Mouse (Mus musculus) intestine, embryonic 14.5 days (tissue): Measurements from ENCODE around the gene Alx3. TPM values are rescaled to one million over a fixed set of nuclear protein-coding genes. Genes with fewer than 3 reads are reported as not detected.

Experiments used
- ATAC-seq: fragments of 200-750 bp; cut with Nextera tagmentation; replicated peaks from 2 replicates; pipeline ENCODE4 v1.8.0; 2017; ENCODE audit warnings: low read depth, moderate number of reproducible peaks, moderate TSS enrichment, moderate library complexity; ENCODE audit not compliant: low FRiP score, low TSS enrichment
- DNase-seq: peaks from one replicate; pipeline ENCODE4 v3.0.0-alpha.2; 2018; ENCODE audit warnings: low spot score
- H3K27ac ChIP-seq: fragments of 300-500 bp; sonication (generic); 2 replicates; pipeline ENCODE4 v1.5.1; 2014; ENCODE audit warnings: low read depth, mild to moderate bottlenecking, control low read depth
- H3K27me3 ChIP-seq: fragments of 300-500 bp; sonication (generic); replicated peaks from 2 replicates; pipeline ENCODE4 v1.6.1; 2014; ENCODE audit warnings: low read length, control low read depth; ENCODE audit not compliant: control insufficient read depth, insufficient read depth
- H3K36me3 ChIP-seq: fragments of 300-500 bp; sonication (generic); 2 replicates; pipeline ENCODE4 v1.6.1; 2014; ENCODE audit warnings: low read length, control low read depth; ENCODE audit not compliant: control insufficient read depth, insufficient read depth
- H3K4me1 ChIP-seq: fragments of 300-500 bp; sonication (generic); replicated peaks from 2 replicates; pipeline ENCODE4 v1.6.1; 2014; ENCODE audit warnings: low read length, control low read depth, mixed read lengths; ENCODE audit not compliant: control insufficient read depth, insufficient read depth
- H3K4me2 ChIP-seq: fragments of 300-500 bp; sonication (generic); 2 replicates; pipeline ENCODE4 v1.6.1; 2014; ENCODE audit warnings: low read length
- H3K4me3 ChIP-seq: fragments of 300-500 bp; sonication (generic); 2 replicates; pipeline ENCODE4 v1.5.1; 2014; ENCODE audit warnings: low read depth, low read length, control low read depth, mixed read lengths
- H3K9ac ChIP-seq: fragments of 300-500 bp; sonication (generic); 2 replicates; pipeline ENCODE4 v1.6.1; 2014; ENCODE audit warnings: mild to moderate bottlenecking, low read length
- H3K9me3 ChIP-seq: fragments of 300-500 bp; sonication (generic); 2 replicates; pipeline ENCODE4 v1.6.1; 2016; ENCODE audit warnings: low read length, control low read depth; ENCODE audit not compliant: control insufficient read depth
- WGBS: fragments of 180-500 bp; shearing (Covaris S2); extraction: QIAGEN DNeasy Blood & Tissue Kit; methylation state at CpG from one replicate; pipeline ENCODE4 v1.1.7; 2014; 5-methylcytosine and 5-hydroxymethylcytosine counted together
- polyA plus RNA-seq: library from polyadenylated mRNA; unstranded; fragments of >200 nt; fragmentation: Nextera tagmentation; extraction: Ambion mirVana; gene quantifications from 2 replicates; pipeline ENCODE4 v1.2.1, GENCODE M21; 2014

Gene Alx3
- polyA plus RNA-seq, 1 experiment from 2014 or later = not detected

DNA sequence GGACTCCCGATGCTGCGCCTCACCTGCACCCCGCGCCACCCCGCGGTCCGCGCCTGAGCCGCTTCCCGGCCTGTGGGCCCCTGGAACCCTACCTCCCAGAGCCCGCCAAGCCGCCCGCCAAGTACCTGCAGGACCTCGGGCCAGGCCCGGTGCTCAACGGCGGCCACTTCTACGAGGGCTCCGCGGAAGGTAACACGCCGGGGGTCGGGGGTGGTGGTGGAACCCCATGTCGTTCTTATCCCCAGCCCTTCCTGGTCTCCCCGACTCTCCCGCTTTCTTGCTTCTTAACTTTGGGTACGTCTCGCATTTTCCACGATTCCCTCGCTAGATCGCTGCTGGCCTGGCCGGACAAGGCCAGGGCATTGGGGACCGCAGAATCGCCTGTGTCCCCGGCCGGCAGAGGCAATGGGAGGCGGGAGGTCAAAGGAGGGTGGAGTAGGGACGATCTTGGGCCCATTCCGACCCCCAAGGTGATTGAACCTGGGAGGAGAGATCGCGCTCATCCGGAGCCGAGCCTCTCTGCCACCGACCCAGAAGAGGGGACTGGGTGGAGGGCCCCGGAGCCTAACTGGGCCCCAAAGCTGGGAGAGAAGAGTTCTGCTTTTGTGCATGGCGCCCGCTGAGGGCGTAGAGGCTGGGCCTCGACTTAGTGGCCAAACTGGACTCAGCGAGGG lies 570 bp downstream of the Alx3 start:
- DNase-seq (peak; percentile 83), ATAC-seq (peak; percentile 55)
- H3K9ac ChIP-seq = no peak overlapping the region
- peaks cover 4% of the 10 kb centered on the region for H3K4me1 ChIP-seq
- 1% methylated on average over 46 of the region's 50 CpGs for WGBS
- no peaks in the 10 kb centered on the region for H3K36me3 ChIP-seq
- peaks cover 93% of the 10 kb centered on the region for H3K27me3 ChIP-seq
- H3K4me2 ChIP-seq = peak overlapping the region; percentile 57
- H3K27ac ChIP-seq = no peak overlapping the region
- peak overlapping the region; percentile 31 for H3K4me3 ChIP-seq
- H3K9me3 ChIP-seq = no peaks in the 10 kb centered on the region

- H3K4me1 ChIP-seq = peaks cover 4% of the 10 kb centered on the region
- peak; percentile 85 for DNase-seq
- no peak for ATAC-seq
- 1% methylated on average over 34 of the region's 34 CpGs for WGBS
- peaks cover 96% of the 10 kb centered on the region for H3K27me3 ChIP-seq
- no peaks in the 10 kb centered on the region for H3K36me3 ChIP-seq
- H3K4me3 ChIP-seq = 0 out of 2 replicates have a peak overlapping the region, but pooled peaks have one; percentile 31
- no peak overlapping the region for H3K9ac ChIP-seq
- H3K27ac ChIP-seq = no peak overlapping the region
- H3K4me2 ChIP-seq = no peak overlapping the region
- H3K9me3 ChIP-seq = no peaks in the 10 kb centered on the region
Measured at GRCm38 (mm10) chr3:107595938-107596461, 1.2 kb downstream of the Alx3 start.

DNA sequence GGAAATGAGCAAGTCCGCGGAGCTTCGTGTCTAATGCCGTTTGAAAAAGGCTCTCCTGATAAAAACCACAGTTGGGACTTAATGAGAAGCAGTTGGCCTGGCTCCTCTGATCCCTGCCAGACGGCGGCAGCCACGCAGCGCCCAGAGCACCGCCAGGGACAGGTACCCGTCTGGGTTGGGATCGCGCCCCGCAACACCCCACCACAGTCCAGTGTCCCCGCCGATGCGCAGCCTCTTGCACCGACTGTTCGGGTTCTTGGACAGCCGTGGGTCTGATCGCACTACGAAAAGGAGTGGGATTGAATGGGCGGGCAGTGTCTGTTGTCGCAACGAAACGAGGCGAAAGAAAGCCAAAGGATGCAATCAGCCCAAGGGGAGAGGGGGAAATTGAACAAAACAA lies 1.7 kb downstream of the Alx3 start:
- WGBS = under 1% methylated on average over 26 of the region's 26 CpGs

GRCm38 (mm10) chr3:107597134-107597533 lies 2.3 kb downstream of the Alx3 start:
- no peaks in the 10 kb centered on the region for H3K36me3 ChIP-seq

More for the DNA sequence above, 1.7 kb downstream of the Alx3 start:
- no peak overlapping the region for H3K27ac ChIP-seq
- H3K9me3 ChIP-seq = no peaks in the 10 kb centered on the region
- H3K4me2 ChIP-seq = no peak overlapping the region
- peaks cover 4% of the 10 kb centered on the region for H3K4me1 ChIP-seq
- DNase-seq (peak; percentile 91), ATAC-seq (no peak)
- no peak overlapping the region for H3K4me3 ChIP-seq
- no peaks in the 10 kb centered on the region for H3K36me3 ChIP-seq
- H3K27me3 ChIP-seq = peaks cover 97% of the 10 kb centered on the region
- H3K9ac ChIP-seq = no peak overlapping the region

DNA sequence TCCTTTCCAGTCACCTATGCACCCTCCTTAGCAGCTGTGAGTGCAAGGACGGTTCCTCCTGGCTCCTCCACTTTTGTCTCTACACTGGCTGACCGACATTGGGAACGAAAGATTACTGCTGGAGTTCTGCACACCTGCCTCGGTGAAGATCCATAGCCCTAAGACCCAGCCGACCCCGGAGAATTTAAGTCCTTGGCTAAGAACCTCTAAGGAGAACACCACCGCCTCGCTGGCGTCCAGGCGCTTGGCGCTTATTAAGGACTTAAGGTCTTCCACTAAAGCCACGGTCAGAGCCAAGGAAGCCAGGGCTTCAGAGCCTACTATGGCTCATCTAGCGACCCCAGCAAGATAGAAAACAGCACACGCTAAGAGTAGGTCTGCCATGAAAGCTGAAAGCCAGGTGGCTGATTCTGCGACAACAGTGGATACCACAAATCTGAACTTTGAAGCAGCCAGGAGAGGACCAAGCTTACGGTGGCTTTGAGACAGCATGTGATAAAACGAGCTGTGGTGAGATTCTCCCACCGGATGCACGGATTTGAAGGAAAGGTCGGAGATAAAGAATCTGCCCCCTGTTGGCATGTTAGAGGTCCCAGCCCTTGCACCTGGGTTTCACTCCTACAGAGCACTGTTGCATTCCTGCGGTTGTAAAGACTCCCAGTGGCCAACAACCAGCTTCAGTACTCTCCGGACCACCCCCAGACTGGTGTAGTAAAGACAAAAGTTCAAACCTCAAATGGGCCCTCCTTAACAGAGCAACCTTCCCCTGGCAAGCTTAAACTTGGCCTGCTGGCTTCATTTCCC lies 3.0 kb downstream of the Alx3 start:
- no peak overlapping the region for H3K9ac ChIP-seq
- peaks cover 86% of the 10 kb centered on the region for H3K27me3 ChIP-seq
- WGBS = 7% methylated on average over 22 of the region's 22 CpGs
- peaks cover 4% of the 10 kb centered on the region for H3K4me1 ChIP-seq
- DNase-seq (peak; percentile 75), ATAC-seq (no peak)
- no peak overlapping the region for H3K4me3 ChIP-seq
- no peaks in the 10 kb centered on the region for H3K9me3 ChIP-seq
- H3K4me2 ChIP-seq = no peak overlapping the region
- H3K27ac ChIP-seq = no peak overlapping the region
- H3K36me3 ChIP-seq = no peaks in the 10 kb centered on the region

More at GRCm38 (mm10) chr3:107597134-107597533, 2.3 kb downstream of the Alx3 start:
- Histone ChIP-seq H3K4me1 (peaks cover 4% of the 10 kb centered on the region), H3K9me3 (no peaks in the 10 kb centered on the region), H3K9ac (no peak overlapping the region), H3K4me2 (no peak overlapping the region), H3K4me3 (no peak overlapping the region), H3K27ac (no peak overlapping the region), H3K27me3 (peaks cover 93% of the 10 kb centered on the region)
- peak; percentile 66 for DNase-seq
- ATAC-seq = no peak
- WGBS = 1% methylated on average over 21 of the region's 24 CpGs

DNA sequence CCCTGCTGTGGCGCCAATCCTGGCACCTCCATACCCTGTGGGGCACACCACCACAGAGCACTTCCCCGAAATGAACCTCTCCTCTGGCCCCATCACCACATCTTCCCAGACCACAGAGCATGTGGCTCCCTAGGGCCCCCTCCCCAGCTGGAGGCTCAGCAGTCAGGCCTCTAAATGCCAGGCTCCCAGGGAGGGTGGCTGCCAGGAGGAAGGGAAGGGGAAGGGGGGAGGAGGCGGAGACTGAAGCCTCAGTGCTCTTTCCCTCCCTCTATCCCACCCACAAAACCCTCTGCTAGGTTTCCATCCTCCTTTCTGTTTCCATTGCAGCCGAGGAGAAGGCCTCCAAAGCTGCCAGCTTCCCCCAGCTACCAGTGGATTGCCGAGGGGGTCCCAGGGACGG lies 5.3 kb downstream of the Alx3 start:
- Histone ChIP-seq H3K4me2 (no peak overlapping the region), H3K9ac (no peak overlapping the region), H3K9me3 (no peaks in the 10 kb centered on the region), H3K4me1 (peaks cover 2% of the 10 kb centered on the region), H3K27me3 (peaks cover 66% of the 10 kb centered on the region), H3K4me3 (no peak overlapping the region), H3K36me3 (no peaks in the 10 kb centered on the region), H3K27ac (no peak overlapping the region)
- DNase-seq (no peak), ATAC-seq (no peak)
- WGBS = 33% methylated on average over 5 of the region's 6 CpGs

- 8% methylated on average over 4 of the region's 4 CpGs for WGBS
- peaks cover 17% of the 10 kb centered on the region for H3K27me3 ChIP-seq
- no peaks in the 10 kb centered on the region for H3K9me3 ChIP-seq
- no peaks in the 10 kb centered on the region for H3K4me1 ChIP-seq
- no peak overlapping the region for H3K4me3 ChIP-seq
- DNase-seq (peak; percentile 80), ATAC-seq (0 out of 2 replicates have a peak, but pooled peaks have one; percentile 38)
- H3K9ac ChIP-seq = no peak overlapping the region
- no peak overlapping the region for H3K4me2 ChIP-seq
- H3K36me3 ChIP-seq = no peaks in the 10 kb centered on the region
- H3K27ac ChIP-seq = no peak overlapping the region
Measured at GRCm38 (mm10) chr3:107605304-107605703, 10.5 kb downstream of the Alx3 start.

GRCm38 (mm10) chr3:107607221-107607620 lies 12.4 kb downstream of the Alx3 start:
- no peak overlapping the region for H3K4me3 ChIP-seq
- H3K4me2 ChIP-seq = no peak overlapping the region
- H3K4me1 ChIP-seq = no peaks in the 10 kb centered on the region
- no peak overlapping the region for H3K27ac ChIP-seq
- 79% methylated on average over 8 of the region's 8 CpGs for WGBS
- ATAC-seq (no peak), DNase-seq (no peak)
- 0 out of 2 replicates have a peak, but pooled peaks cover 4% of the 10 kb centered on the region for H3K27me3 ChIP-seq
- no peak overlapping the region for H3K9ac ChIP-seq
- peaks cover 12% of the 10 kb centered on the region for H3K36me3 ChIP-seq
- no peaks in the 10 kb centered on the region for H3K9me3 ChIP-seq
